22 mouse cellular contexts compared by ENCODE assay signal in the genomic region with DNA sequence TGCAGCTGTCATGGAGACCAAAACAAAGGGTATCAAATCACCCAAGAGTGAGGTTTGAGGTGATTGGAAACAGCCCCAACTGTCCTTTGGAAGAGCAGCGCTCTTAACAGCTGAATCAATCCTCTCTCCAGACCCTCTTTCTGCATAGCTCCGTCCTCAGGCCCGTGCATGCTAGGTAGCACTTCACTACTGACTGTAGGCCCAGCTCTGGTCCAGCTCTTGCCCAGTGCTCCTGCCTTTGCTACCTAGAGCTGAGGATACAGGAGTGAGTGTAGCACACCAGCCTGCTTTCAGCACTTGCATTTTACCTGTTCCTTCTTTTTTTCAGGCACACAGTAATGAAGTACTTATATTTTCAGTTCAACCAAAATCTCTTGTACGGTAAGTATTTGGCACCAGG.
"Had no signal": no experiment of that assay in that cellular context is flagged by ENCODE, and none has a peak within 500 bp of the region (broad histone marks: within the 10 kb centered on the region; RNA-seq: fewer than 3 reads in every experiment).

No protein-coding gene starts in this region.

- H3K4me3 ChIP-seq: liver, embryonic 15.5 days; lung, embryonic 15.5 days; megakaryocyte, embryonic 14.5 days; midbrain, embryonic 12.5 days; neural tube, embryonic 13.5 days; neural tube, embryonic 15.5 days had no signal

- ATAC-seq: liver, postnatal 0 days; lung, postnatal 0 days; midbrain, embryonic 16.5 days had no signal

- H3K9ac ChIP-seq: liver, embryonic 15.5 days; liver, postnatal 0 days; lung, embryonic 15.5 days; midbrain, embryonic 12.5 days; neural tube, embryonic 13.5 days; neural tube, embryonic 15.5 days had no signal

- H3K4me2 ChIP-seq: liver, embryonic 15.5 days; lung, embryonic 15.5 days; midbrain, embryonic 12.5 days; neural tube, embryonic 13.5 days; neural tube, embryonic 15.5 days had no signal

- H3K27me3 ChIP-seq: liver, embryonic 15.5 days; lung, embryonic 15.5 days; megakaryocyte, embryonic 14.5 days; midbrain, embryonic 12.5 days; neural tube, embryonic 13.5 days; neural tube, embryonic 15.5 days had no signal

- H3K27ac ChIP-seq: liver, embryonic 15.5 days; lung, embryonic 15.5 days; macrophage; midbrain, embryonic 12.5 days; neural tube, embryonic 13.5 days; neural tube, embryonic 15.5 days had no signal

- H3K4me1 ChIP-seq: liver, embryonic 15.5 days; lung, embryonic 15.5 days; megakaryocyte, embryonic 14.5 days; midbrain, embryonic 12.5 days; neural tube, embryonic 13.5 days; neural tube, embryonic 15.5 days had no signal

- H3K9me3 ChIP-seq: liver, embryonic 15.5 days; lung, embryonic 15.5 days; megakaryocyte, embryonic 14.5 days; midbrain, embryonic 12.5 days; neural tube, embryonic 13.5 days; neural tube, embryonic 15.5 days had no signal

- DNase-seq: liver, postnatal 0 days; lung, adult 2 months; lung, postnatal 14 days; lung, postnatal 36 days; midbrain, embryonic 14.5 days; retina, postnatal 1 day; right cerebral cortex, adult 18-20 months; right cerebral cortex, postnatal 25 days; right cerebral cortex, postnatal 4 days; spleen, adult 18-20 months; thymus, adult 18-20 months; thymus, postnatal 14 days; thymus, postnatal 36 days had no signal
